Mouse (Mus musculus) layer of hippocampus, postnatal 36 days (tissue): Measurements from ENCODE around the gene Cnppd1. TPM values are rescaled to one million over a fixed set of nuclear protein-coding genes. Genes with fewer than 3 reads are reported as not detected.

Experiments
- DNase-seq, 2 experiments: peaks; one replicate each; pipeline ENCODE4 v3.0.0; 2022
- total RNA-seq, 2 experiments: library from RNA; stranded (reverse); gene quantifications; 2 replicates each; pipeline ENCODE4 v1.2.3; 2021

Cnppd1 gene
- total RNA-seq, 2 experiments from 2014 or later: 26.9 to 33.0 TPM

DNA sequence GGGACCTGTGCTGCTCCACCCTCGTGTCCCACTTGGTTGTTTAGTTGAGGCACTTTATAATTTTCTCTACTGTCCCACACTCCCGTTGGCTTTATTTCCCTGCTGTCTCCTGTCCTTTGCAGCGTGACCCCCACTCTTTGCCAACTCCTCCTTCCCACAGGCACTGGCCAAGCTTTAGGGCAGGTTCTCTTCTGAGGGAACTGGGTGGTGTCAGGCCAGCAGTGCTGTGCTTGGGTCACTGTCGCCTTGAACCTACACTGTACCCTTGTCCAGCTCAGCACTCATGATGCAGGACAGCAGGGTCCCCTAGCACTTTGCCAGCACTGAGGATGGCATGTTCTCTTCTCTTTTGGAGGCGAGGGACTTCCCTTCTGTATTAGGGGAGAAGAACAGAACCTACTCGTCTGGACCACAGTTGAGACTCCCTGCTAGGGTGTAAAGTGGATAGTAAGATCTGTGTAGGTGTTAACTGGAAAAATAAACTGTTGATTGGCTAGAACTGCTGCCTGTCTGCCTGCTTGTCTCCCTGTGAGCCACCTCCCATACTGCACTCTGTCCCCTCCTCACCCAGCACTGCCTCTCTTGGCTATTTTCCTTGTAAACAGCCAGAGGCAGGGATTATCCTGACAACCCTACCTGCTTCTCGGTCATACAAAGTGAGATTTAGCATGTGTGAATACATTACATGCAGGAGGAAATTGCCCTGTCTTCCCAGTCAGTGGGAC, 5.1 kb upstream of the Cnppd1 start:
- no peak for DNase-seq

DNA sequence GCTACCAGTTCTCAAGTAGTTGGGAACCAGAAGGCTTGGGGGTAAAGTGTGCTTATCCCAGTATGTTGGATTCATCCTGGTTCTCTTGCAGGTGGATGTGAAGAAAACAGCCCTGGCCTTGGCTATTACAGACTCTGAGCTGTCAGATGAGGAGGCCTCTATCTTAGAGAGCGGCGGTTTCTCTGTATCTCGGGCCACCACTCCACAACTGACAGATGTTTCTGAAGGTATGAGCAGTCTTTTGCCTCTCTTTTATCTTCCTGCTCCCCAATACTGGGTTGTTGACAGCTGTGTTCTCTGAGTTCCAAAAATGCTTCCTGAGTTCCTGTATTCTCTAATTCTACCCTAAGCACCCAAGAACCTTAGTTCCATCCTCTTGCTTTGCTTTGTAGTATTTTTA, 3.1 kb upstream of the Cnppd1 start:
- DNase-seq: no peak

DNA sequence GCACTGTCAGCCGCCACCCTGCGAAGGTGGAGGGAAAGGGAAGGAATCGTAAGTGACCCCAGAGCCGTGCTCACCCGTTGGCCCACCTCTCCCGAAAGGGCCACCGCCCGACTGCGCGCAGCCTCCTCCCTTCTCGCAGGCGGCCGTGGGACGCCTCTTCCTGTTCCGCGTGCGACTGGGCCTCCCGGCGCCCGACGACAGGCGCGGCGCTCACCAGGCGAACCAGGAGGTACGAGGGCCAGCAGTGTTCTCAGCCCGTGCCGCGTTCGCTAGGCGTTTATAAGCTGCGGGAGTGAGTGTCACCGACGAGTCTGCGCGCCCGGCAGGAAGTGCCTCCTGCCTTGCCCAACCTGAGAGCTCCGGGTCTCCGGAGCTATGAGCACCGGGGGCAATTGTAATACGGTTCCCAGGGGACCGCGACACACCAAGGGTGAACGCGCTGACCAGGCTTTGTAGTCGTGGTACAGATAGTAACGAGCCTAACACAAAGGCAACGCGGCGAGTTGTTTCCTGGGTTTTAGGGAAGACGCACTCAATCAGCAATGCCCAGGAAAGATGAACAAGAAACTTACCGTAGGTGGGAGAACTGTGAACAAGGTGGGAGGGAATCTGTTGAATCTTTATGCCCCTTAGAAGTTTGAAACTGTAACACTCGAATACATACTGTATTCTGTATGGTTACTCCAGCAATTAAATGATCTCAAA, 873 bp downstream of the Cnppd1 start:
- DNase-seq: peak; percentile 49 to 65

DNA sequence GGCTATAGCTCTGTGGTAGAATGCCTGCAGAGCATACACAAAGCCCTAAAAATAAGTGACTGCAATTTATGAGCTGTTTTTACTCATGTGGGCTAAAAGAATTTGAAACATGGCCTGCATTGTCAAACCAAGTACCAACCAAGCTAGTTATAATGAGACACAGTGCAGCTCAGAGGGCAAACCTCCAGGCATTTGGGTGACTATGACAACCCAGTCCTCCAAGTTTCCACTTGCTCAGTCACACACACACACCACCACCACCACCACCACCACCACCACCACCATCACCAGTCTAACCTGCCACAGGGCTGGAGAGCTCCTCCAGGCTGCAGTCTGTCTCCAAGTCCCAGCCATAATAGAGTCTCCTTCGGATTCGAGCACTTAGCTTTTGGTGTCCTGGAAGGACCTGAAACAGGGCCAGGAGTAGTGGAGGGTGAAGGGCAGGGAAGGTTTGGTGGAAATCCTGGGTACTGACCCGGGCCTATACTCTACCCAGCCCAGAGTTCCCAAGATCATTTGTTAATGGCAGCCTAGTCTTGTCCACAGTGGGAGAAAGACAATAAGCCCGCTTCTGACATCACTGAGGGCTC, 1.8 kb downstream of the Cnppd1 start:
- DNase-seq: no peak

DNA sequence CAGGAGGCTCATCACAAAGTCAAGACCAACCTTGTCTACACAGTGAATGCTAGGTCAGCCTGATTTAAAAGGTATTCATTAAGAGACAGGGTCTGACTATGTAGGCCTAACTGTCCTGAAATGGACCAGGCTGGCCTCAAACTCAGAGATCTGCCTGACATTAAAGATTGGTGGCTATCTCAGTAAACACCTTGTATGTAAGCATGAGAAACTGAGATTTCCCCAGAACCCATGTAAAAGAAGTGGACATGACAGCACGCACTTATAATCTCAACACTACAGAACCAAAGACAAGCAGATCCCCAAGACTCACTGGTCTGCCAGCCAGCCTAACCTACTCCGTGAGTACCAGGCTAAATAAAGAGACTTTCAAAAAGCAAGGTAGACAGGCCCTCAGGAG, 4.1 kb downstream of the Cnppd1 start:
- no peak for DNase-seq

DNA sequence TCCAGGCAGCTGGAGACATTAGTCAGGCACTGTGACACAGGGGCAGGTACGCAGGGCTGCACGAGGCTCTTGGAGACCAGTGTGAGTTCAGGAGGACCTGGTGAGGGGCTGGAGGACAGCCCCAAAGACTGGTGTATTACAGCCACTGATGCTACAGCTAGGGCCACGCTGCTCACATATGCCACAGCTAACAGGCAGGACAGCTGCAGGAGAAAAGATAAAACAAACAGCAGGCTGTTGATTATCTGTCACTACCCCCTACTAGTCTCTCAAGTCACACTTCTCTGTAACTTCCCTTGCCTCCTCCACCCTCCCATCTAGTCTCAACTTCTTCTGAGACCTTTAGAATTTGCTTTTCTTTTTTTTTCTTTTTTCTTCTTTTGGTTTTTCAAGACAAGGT, 5.8 kb downstream of the Cnppd1 start:
- no peak for DNase-seq

DNA sequence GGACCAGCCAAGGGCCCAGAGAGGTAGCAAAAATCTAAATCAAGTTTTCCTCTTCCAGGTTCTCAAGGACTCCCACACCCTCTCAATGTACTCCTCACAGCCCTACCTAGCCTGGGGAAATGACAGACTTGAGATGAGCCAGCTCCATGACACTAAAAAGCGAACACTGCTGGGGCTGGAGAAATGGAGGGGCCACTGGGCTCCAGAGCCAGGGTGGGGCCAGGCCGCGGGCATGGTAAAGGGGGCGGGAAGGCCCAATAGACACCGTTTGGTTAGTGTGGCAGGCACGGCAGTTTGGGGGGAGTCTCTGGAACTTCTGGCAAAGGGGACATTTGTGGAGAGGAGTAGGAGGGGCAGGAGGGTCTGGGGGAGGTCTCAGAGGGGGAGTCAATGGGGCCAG, 6.2 kb downstream of the Cnppd1 start:
- no peak for DNase-seq

DNA sequence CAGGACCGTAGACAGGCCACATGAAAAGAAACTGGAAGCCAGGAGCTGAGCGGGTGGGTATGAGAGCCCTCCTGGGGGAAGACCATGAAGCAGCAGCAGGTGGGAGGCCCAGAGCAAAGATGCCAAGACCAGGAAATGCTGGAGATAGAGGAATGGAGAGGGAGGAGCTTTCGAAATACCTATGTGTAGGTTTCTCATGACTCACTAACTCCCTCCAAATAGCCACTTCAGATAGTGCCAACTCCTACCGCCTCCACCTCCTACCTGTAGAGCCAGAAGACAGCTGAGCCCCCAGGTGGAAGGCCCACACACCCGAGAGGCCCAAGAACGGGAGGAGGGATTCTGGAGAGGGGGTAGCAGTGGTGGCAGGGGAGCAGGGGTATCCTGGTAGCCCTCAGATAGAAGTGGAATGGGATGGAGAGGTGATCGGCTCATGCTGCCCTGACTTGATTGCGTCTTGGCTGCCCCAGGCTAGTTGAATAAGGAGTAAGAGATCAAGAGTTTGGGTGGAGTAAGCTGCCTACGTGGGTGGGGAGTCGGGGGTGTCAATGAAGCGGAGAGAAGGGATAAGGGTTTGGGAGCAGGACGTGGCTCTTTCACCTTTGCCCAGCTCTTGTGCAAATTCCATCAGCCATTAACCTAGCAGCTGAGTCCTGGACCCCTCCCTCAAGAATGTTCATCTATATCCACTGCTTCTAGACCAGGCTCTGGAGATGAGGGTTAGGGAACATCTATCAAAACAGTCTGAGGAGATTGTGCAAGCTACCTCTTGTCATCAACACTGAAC, 8.9 kb downstream of the Cnppd1 start, which contains the start of gene Slc23a3:
Gene Slc23a3 (minus strand): TSS at position 470 of the 787 bp plus-strand sequence.
- no peak for DNase-seq

DNA sequence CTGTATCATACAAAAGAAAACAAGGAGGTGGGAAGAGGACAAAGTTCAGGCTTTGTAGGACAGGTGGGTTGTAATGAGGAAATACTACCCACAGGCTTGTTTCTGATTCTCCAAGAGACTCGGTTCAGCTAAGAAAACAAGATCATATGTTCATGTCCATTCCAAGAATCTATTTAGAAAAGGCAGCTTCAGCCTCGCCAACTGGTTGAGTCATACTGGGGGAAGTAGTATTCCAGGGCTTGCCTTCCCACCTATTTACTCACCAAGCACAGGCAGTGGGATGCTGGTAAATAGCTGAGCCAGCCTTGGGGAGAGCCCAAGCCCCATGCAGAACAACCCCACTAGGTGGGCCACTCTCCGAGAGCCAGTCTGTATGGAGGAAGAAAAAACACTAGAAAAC, 13.9 kb downstream of the Cnppd1 start:
- DNase-seq: no peak

DNA sequence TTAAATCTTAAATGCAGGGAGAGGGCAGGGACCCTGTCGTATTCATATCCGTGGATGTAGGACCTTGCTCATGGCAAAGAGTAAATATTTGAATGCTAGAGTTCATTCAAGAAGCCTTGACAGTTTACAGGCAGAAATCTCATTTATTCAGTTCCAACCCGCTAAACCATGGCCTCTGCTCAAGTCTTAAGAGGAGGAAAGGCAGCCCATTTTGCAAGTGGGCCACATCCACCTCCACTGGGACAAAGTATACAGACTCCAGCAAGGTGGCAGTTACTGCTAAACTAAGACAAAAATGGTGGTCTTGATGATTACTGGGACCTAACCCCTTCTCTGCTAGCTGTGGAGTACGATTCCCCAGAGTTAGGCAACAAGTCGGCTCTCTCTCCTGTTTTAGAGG, 17.1 kb downstream of the Cnppd1 start:
- no peak for DNase-seq

DNA sequence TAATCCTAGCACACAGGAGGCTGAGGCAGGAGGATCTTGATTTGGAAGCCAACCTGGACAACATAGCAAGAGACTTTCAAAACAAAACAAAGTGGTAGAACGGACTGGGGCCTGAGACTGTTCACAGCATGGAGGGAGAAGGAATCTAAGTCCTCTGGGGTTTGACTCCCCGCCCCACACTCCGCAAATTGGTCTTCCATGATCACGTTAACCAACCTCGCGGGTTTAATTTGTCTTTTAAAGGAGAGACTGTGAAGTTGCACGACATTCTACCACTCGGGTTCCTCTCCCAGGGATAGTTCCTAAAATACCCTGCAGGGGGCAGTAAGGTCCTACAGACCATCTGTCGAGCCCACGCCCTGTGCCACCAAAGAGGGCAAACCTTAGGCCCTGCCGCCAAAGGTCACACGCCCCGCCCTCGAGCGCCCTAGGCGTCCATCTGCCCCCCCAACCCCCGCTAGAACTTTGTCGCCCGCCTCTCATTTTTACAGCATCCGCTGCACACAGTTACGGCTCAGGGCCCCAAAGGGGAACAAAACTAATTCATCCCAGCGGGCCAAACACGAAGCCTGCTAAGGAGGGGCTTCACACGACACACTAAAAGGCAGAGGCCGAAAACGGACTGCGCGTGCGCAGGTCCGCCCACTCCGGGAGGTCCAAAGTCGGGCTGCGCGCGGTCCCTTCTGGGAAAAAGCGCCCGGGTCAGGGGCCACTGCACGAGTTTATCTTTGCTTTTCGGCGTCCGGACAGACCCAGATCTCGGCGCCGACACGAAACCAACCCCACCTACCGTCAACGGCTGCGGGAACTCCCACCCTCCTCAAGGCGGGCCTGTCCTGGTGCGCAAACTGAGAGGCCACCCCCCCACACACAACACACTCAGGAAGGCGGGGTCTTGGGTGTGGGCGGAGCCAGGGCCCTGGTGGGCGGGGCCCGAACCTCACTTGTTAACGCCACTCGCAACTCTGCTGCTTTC, 17.9 kb downstream of the Cnppd1 start, which contains the start of gene Nhej1:
Gene Nhej1 (minus strand): TSS at position 855 of the 976 bp plus-strand sequence.
- DNase-seq: peak; percentile 88

DNA sequence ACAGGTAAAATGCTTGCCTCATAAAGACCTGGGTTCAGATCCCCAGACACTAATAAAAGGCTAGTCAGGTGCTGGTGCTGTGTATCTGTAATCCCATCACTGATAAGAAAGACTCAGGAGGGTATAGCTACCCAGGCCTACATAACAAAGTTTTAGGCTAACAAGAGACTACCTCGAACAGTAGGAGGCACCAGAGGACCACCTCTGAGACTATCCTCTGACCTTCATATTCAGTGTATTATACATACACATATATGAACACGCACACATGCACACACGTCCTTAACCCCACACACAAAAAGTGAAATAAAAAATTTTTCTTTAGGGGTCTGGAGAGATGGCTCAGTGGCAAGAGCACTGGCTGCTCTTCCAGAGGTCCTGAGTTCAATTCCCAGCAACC, 20.3 kb downstream of the Cnppd1 start:
- DNase-seq: no peak

Other genes with a start within 250 kb of the Cnppd1 start
- not detected for gene Cryba2, start 249.6 kb downstream of the Cnppd1 start, total RNA-seq
- gene Cfap65, start 207.1 kb downstream of the Cnppd1 start, total RNA-seq: 1 to 10 TPM; 1.5 to 1.8 TPM
- under 1 TPM; 0.30 to 0.32 TPM for gene Ihh, start 191.0 kb downstream of the Cnppd1 start, total RNA-seq
- 1 to 10 TPM; 2.1 to 2.7 TPM for gene Nhej1, start 17.5 kb downstream of the Cnppd1 start, total RNA-seq
- under 1 TPM; 0.23 to 0.27 TPM for gene Slc23a3, start 8.8 kb downstream of the Cnppd1 start, total RNA-seq
- gene Retreg2, start 67 bp upstream of the Cnppd1 start, total RNA-seq: 100 to 1,000 TPM; 177 to 178 TPM
- 10 to 100 TPM; 31.2 to 36.2 TPM for gene Zfand2b, start 25.9 kb upstream of the Cnppd1 start, total RNA-seq
- gene Abcb6, start 37.7 kb upstream of the Cnppd1 start, total RNA-seq: 10 to 100 TPM; 26.1 to 27.2 TPM
- 10 to 100 TPM; 25.4 to 28.1 TPM for gene Ankzf1, start 49.4 kb upstream of the Cnppd1 start, total RNA-seq
- gene Atg9a, start 49.5 kb upstream of the Cnppd1 start, total RNA-seq: 100 to 1,000 TPM; 113 to 114 TPM
- gene Glb1l, start 68.1 kb upstream of the Cnppd1 start, total RNA-seq: 10 to 100 TPM; 13.0 to 19.1 TPM
- 10 to 100 TPM; 88.0 to 89.0 TPM for gene Stk16, start 68.1 kb upstream of the Cnppd1 start, total RNA-seq
- gene Tuba4a, start 77.2 kb upstream of the Cnppd1 start, total RNA-seq: 100 to 1,000 TPM; 517 to 555 TPM
- gene A630095N17Rik, start 89.4 kb upstream of the Cnppd1 start, total RNA-seq: not detected
- 10 to 100 TPM; 74.3 to 75.8 TPM for gene Dnajb2, start 93.7 kb upstream of the Cnppd1 start, total RNA-seq
- 100 to 1,000 TPM; 372 to 375 TPM for gene Ptprn, start 121.8 kb upstream of the Cnppd1 start, total RNA-seq
- 100 to 1,000 TPM in 1 of 2 experiments, 10 to 100 TPM in 1; 81.7 to 106 TPM for gene Resp18, start 135.7 kb upstream of the Cnppd1 start, total RNA-seq
- gene Dnpep, start 175.3 kb upstream of the Cnppd1 start, total RNA-seq: 10 to 100 TPM; 39.4 to 46.7 TPM
- gene Des, start 217.6 kb upstream of the Cnppd1 start, total RNA-seq: 1 to 10 TPM in 1 of 2 experiments, under 1 TPM in 1; 0.72 to 1.1 TPM
- gene Speg, start 232.6 kb upstream of the Cnppd1 start, total RNA-seq: 100 to 1,000 TPM; 166 to 180 TPM